Mouse (Mus musculus) thymus, postnatal 10 days (tissue): ENCODE measurements around the gene Arl15.

Experiments used
- DNase-seq, 2 experiments: peaks; one replicate each; pipeline ENCODE4 v3.0.0; 2021; ENCODE audit warnings: low spot score in 2 of 2

The Arl15 gene

GRCm38 (mm10) chr13:113800246-113800645, 5.9 kb downstream of the Arl15 start:
- DNase-seq = no peak

- no peak for DNase-seq
Observed at GRCm38 (mm10) chr13:113802571-113802970, 8.3 kb downstream of the Arl15 start.

- DNase-seq = no peak
Observed at GRCm38 (mm10) chr13:113811141-113811540, 16.8 kb downstream of the Arl15 start.

GRCm38 (mm10) chr13:113811910-113812592, 17.7 kb downstream of the Arl15 start:
- no peak for DNase-seq

- no peak for DNase-seq
Observed at GRCm38 (mm10) chr13:113812593-113812975, 18.3 kb downstream of the Arl15 start.

GRCm38 (mm10) chr13:113814121-113814520, 19.8 kb downstream of the Arl15 start:
- DNase-seq = no peak

GRCm38 (mm10) chr13:113815697-113816420, 21.6 kb downstream of the Arl15 start:
- DNase-seq = no peak

GRCm38 (mm10) chr13:113816421-113816810, 22.1 kb downstream of the Arl15 start:
- no peak for DNase-seq

- DNase-seq = no peak
Observed at GRCm38 (mm10) chr13:113819006-113819405, 24.7 kb downstream of the Arl15 start.

- no peak for DNase-seq
Observed at GRCm38 (mm10) chr13:113820176-113820575, 25.9 kb downstream of the Arl15 start.

GRCm38 (mm10) chr13:113821891-113822290, 27.6 kb downstream of the Arl15 start:
- no peak for DNase-seq

GRCm38 (mm10) chr13:113824027-113824426, 29.7 kb downstream of the Arl15 start:
- no peak for DNase-seq

GRCm38 (mm10) chr13:113828633-113829032, 34.3 kb downstream of the Arl15 start:
- no peak for DNase-seq

- DNase-seq = no peak
Observed at GRCm38 (mm10) chr13:113829079-113829478, 34.8 kb downstream of the Arl15 start.

GRCm38 (mm10) chr13:113830805-113831204, 36.5 kb downstream of the Arl15 start:
- no peak for DNase-seq

GRCm38 (mm10) chr13:113832947-113833346, 38.6 kb downstream of the Arl15 start:
- DNase-seq = no peak

GRCm38 (mm10) chr13:113835921-113836320, 41.6 kb downstream of the Arl15 start:
- no peak for DNase-seq

- no peak for DNase-seq
Observed at GRCm38 (mm10) chr13:113838601-113839576, 44.6 kb downstream of the Arl15 start.

GRCm38 (mm10) chr13:113840421-113840820, 46.1 kb downstream of the Arl15 start:
- no peak for DNase-seq

GRCm38 (mm10) chr13:113842411-113843309, 48.4 kb downstream of the Arl15 start:
- no peak for DNase-seq

- DNase-seq = no peak
Observed at GRCm38 (mm10) chr13:113843310-113843649, 49.0 kb downstream of the Arl15 start.
